Mouse (Mus musculus): ENCODE results near the gene Safb. TPM values are rescaled to one million over a fixed set of nuclear protein-coding genes. Genes with fewer than 3 reads are reported as not detected.

Safb gene
- polyA plus RNA-seq, 1 experiment: 141 TPM

GRCm38 (mm10) chr17:56647546-56647945 lies 62.9 kb downstream of the Safb start:
- Histone ChIP-seq H3K4me3 (replicated peaks; ENCODE audit: insufficient read depth, low read depth, low read length) (no peak overlapping the region), H3K27ac (ENCODE audit: insufficient read depth, low read length) (no peak overlapping the region), H3K4me1 (ENCODE audit: control insufficient read depth, insufficient read depth, low read length) (no peaks in the 10 kb centered on the region), H3K27me3 (ENCODE audit: control insufficient read depth, insufficient read depth, low read length) (no peaks in the 10 kb centered on the region)
- 62% methylated on average over 12 of the region's 13 CpGs for WGBS
- TF ChIP-seq CTCF (IDR thresholded peaks at IDR 0.05; ENCODE audit: borderline replicate concordance, insufficient read depth, low read depth, low read length) (no peak), POLR2A (IDR thresholded peaks at IDR 0.05; ENCODE audit: borderline replicate concordance, insufficient read depth, low read length) (no peak)
- no peak for DNase-seq

- TF ChIP-seq POLR2A (IDR thresholded peaks at IDR 0.05; ENCODE audit: borderline replicate concordance, insufficient read depth, low read length): no peak
- no peak for TF ChIP-seq CTCF (IDR thresholded peaks at IDR 0.05; ENCODE audit: borderline replicate concordance, insufficient read depth, low read depth, low read length)
- Histone ChIP-seq H3K4me3 (replicated peaks; ENCODE audit: insufficient read depth, low read depth, low read length) (no peak overlapping the region), H3K4me1 (ENCODE audit: control insufficient read depth, insufficient read depth, low read length) (no peaks in the 10 kb centered on the region), H3K27me3 (ENCODE audit: control insufficient read depth, insufficient read depth, low read length) (no peaks in the 10 kb centered on the region), H3K27ac (ENCODE audit: insufficient read depth, low read length) (no peak overlapping the region)
- DNase-seq: no peak
- WGBS: 28% methylated on average over 10 of the region's 10 CpGs
These were observed 67.2 kb downstream of the Safb start for GRCm38 (mm10) chr17:56651801-56652200.

DNA sequence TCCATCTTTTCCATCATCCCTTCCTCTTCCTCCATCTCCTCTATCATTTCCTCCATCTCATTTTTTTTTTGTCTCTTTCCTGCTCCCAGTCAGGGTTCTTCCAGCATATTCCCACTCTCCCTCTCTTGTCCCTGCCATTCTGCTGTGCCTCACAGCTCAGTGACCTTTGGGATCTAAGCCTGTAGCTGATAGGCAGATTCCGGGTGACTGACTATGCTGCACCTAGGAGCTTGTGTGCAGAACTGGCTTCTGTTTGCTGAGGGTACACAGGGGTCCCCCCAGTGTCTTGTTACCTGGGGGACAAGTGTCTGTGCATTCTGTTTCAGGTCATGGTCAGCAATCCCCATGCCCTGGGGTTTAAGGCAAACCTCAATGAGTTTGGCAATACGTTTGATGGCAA lies 70.1 kb downstream of the Safb start:
- no peak for DNase-seq
- Histone ChIP-seq H3K27me3 (ENCODE audit: control insufficient read depth, insufficient read depth, low read length) (no peaks in the 10 kb centered on the region), H3K4me3 (replicated peaks; ENCODE audit: insufficient read depth, low read depth, low read length) (no peak overlapping the region), H3K27ac (ENCODE audit: insufficient read depth, low read length) (no peak overlapping the region), H3K4me1 (ENCODE audit: control insufficient read depth, insufficient read depth, low read length) (no peaks in the 10 kb centered on the region)
- 77% methylated on average over 2 of the region's 2 CpGs for WGBS
- TF ChIP-seq POLR2A (IDR thresholded peaks at IDR 0.05; ENCODE audit: borderline replicate concordance, insufficient read depth, low read length) (no peak), CTCF (IDR thresholded peaks at IDR 0.05; ENCODE audit: borderline replicate concordance, insufficient read depth, low read depth, low read length) (no peak)

DNA sequence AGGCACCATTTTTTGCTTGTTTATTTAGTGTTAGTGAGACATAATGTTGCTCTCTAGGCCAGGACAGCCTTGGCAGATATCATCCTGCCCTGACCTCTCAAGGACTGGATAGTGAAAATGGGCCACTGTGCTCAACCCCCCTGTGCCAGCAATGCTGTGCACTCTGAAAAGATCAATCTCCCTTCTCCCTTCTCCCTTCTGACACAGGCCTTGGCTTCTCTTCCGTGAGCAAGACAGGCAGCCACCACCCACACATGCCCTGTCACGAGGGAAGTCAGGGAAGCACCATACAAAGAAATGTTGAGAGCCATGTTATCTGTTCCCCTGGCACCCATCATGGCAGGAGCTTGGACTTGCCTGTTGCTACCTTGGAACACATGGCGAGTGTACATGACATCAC lies 70.7 kb downstream of the Safb start:
- Histone ChIP-seq H3K27ac (ENCODE audit: insufficient read depth, low read length) (no peak overlapping the region), H3K4me1 (ENCODE audit: control insufficient read depth, insufficient read depth, low read length) (no peaks in the 10 kb centered on the region), H3K27me3 (ENCODE audit: control insufficient read depth, insufficient read depth, low read length) (no peaks in the 10 kb centered on the region), H3K4me3 (replicated peaks; ENCODE audit: insufficient read depth, low read depth, low read length) (no peak overlapping the region)
- 69% methylated on average over 3 of the region's 3 CpGs for WGBS
- no peak for DNase-seq
- TF ChIP-seq POLR2A (IDR thresholded peaks at IDR 0.05; ENCODE audit: borderline replicate concordance, insufficient read depth, low read length): no peak
- no peak for TF ChIP-seq CTCF (IDR thresholded peaks at IDR 0.05; ENCODE audit: borderline replicate concordance, insufficient read depth, low read depth, low read length)

Other genes starting within 250 kb of the Safb start
- gene Ptprs, start 108.3 kb upstream of the Safb start, polyA plus RNA-seq (2012; rRNA removed): 478 and 518 TPM in 2 replicates
- gene Znrf4, start 72.4 kb upstream of the Safb start, polyA plus RNA-seq (2012; rRNA removed): not detected in 2 replicates
- gene Gm20219, start 30.4 kb upstream of the Safb start, polyA plus RNA-seq (2012; rRNA removed): 7.2 and 7.8 TPM in 2 replicates
- gene Safb2, start 240 bp upstream of the Safb start, polyA plus RNA-seq (2012; rRNA removed): 137 and 143 TPM in 2 replicates
- gene 2410015M20Rik, start 24.9 kb downstream of the Safb start, polyA plus RNA-seq (2012; rRNA removed): 154 and 169 TPM in 2 replicates
- gene Rpl36, start 28.6 kb downstream of the Safb start, polyA plus RNA-seq (2012; rRNA removed): 1,004 and 1,008 TPM in 2 replicates
- gene Lonp1, start 42.1 kb downstream of the Safb start, polyA plus RNA-seq (2012; rRNA removed): 86.0 and 88.7 TPM in 2 replicates
- 1.2 and 1.4 TPM in 2 replicates for gene Catsperd, start 43.3 kb downstream of the Safb start, polyA plus RNA-seq (2012; rRNA removed)
- gene Ranbp3, start 88.5 kb downstream of the Safb start, polyA plus RNA-seq (2012; rRNA removed): 122 and 125 TPM in 2 replicates
- 518 and 557 TPM in 2 replicates for gene Ndufa11, start 132.9 kb downstream of the Safb start, polyA plus RNA-seq (2012; rRNA removed)
- 17.0 and 18.2 TPM in 2 replicates for gene Vmac, start 133.2 kb downstream of the Safb start, polyA plus RNA-seq (2012; rRNA removed)
- 7.2 and 9.3 TPM in 2 replicates for gene Nrtn, start 172.7 kb downstream of the Safb start, polyA plus RNA-seq (2012; rRNA removed)
- 168 and 169 TPM in 2 replicates for gene Dus3l, start 179.9 kb downstream of the Safb start, polyA plus RNA-seq (2012; rRNA removed)
- gene Prr22, start 185.4 kb downstream of the Safb start, polyA plus RNA-seq (2012; rRNA removed): 3.0 and 3.5 TPM in 2 replicates
- gene Rfx2, start 246.2 kb downstream of the Safb start, polyA plus RNA-seq (2012; rRNA removed): 3.1 and 3.6 TPM in 2 replicates

Data from cerebellum, adult 2 months (tissue).